Mouse (Mus musculus) thymus, adult 2 months (tissue): Measurements from ENCODE around the gene Krtap19-1.

Source experiments
- CTCF ChIP-seq: fragments of 200-500 bp; IDR thresholded peaks from 2 replicates; pipeline ENCODE4 v1.5.1; 2012; ENCODE audit warnings: mild to moderate bottlenecking, control low read depth, low read length, moderate library complexity, borderline replicate concordance; ENCODE audit not compliant: control insufficient read depth, poor library complexity, insufficient read depth; ENCODE audit errors: extremely low read depth
- POLR2A ChIP-seq: fragments of 200-500 bp; IDR thresholded peaks from 2 replicates; pipeline ENCODE4 v1.6.1; 2012; ENCODE audit warnings: mild to moderate bottlenecking, low read length, control low read depth, moderate library complexity; ENCODE audit not compliant: control insufficient read depth, poor library complexity, insufficient read depth; ENCODE audit errors: extremely low read depth

DNA sequence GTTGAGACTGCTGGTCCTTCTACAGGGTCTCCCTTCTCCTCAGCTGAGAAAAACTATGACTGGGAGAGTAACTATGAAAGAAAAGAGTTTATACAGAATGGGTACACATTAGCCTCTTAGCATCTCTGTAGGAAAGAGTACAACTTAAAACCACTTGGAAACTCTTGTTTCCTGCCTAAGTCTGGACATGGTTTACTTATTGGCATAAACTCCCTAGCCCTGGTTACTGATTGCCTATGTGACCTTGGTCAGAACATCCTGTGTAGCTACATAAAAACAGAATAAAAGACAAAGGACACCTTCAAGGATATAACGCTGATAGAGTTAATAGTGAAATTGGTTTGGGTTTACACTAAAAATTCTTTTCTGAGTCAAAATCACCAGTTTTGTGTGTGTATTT lies 21.8 kb downstream of the Krtap19-1 start:
- TF ChIP-seq CTCF: no peak
- TF ChIP-seq POLR2A: no peak
